Mouse (Mus musculus) liver, adult 2 months (tissue): ENCODE measurements around the gene Dnajc13.

Experiments used
- CTCF ChIP-seq: fragments of 200-500 bp; IDR thresholded peaks from 2 replicates; pipeline ENCODE4 v1.5.1; 2011; ENCODE audit warnings: low read depth, low read length, control low read depth
- POLR2A ChIP-seq: fragments of 200-500 bp; IDR thresholded peaks from 2 replicates; pipeline ENCODE4 v1.6.1; 2011; ENCODE audit warnings: low read length, control low read depth; ENCODE audit not compliant: insufficient read depth; ENCODE audit errors: extremely low read depth

DNA sequence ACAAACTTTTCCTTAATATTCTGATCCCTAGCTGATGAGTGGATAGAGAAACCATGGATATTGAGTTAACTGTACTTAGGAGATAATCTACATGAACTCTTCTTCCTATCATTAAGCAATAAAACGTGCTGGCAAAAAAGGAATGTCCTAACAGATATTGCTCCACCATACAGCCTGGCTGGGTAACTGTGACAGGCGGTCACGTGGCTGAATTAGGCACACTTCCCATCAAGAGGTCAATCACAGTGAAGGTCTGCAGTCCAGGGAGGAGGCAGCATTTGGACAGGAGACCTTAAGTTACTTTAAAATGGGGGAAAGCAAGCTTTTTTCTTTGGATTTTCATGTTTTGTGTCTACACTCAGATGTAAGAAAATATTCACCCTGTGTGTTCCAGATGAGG is 30.7 kb downstream of the Dnajc13 start:
- TF ChIP-seq CTCF (no peak), POLR2A (no peak)
